Mouse (Mus musculus) thymus, adult 2 months (tissue): Measurements from ENCODE around the gene Abcg8. TPM values are rescaled to one million over a fixed set of nuclear protein-coding genes. Genes with fewer than 3 reads are reported as not detected.
A peak's percentile ranks its signal among the peaks of the same experiment; 100 is the strongest.

Source experiments
- DNase-seq: peaks from one replicate; pipeline ENCODE4 v3.0.0; 2021
- H3K27ac ChIP-seq: fragments of 200-500 bp; 2 replicates; pipeline ENCODE4 v1.5.1; 2012; ENCODE audit warnings: low read length, control low read depth; ENCODE audit not compliant: control insufficient read depth, insufficient read depth
- H3K27me3 ChIP-seq: fragments of 200-500 bp; 2 replicates; pipeline ENCODE4 v1.6.1; 2012; ENCODE audit warnings: mild to moderate bottlenecking, low read length, moderate library complexity, mixed read lengths; ENCODE audit not compliant: control insufficient read depth, insufficient read depth
- H3K36me3 ChIP-seq: fragments of 200-500 bp; 2 replicates; pipeline ENCODE4 v1.6.1; 2012; ENCODE audit warnings: mild to moderate bottlenecking, low read length, moderate library complexity; ENCODE audit not compliant: control insufficient read depth, insufficient read depth
- H3K4me1 ChIP-seq: fragments of 200-500 bp; replicated peaks from 2 replicates; pipeline ENCODE4 v1.6.1; 2012; ENCODE audit warnings: low read length; ENCODE audit not compliant: control insufficient read depth, insufficient read depth
- H3K4me3 ChIP-seq: fragments of 200-500 bp; 2 replicates; pipeline ENCODE4 v1.5.1; 2012; ENCODE audit warnings: mild to moderate bottlenecking, low read length, control low read depth, moderate library complexity; ENCODE audit not compliant: control insufficient read depth, insufficient read depth
- CTCF ChIP-seq: fragments of 200-500 bp; IDR thresholded peaks from 2 replicates; pipeline ENCODE4 v1.5.1; 2012; ENCODE audit warnings: mild to moderate bottlenecking, control low read depth, low read length, moderate library complexity, borderline replicate concordance; ENCODE audit not compliant: control insufficient read depth, poor library complexity, insufficient read depth; ENCODE audit errors: extremely low read depth
- POLR2A ChIP-seq: fragments of 200-500 bp; IDR thresholded peaks from 2 replicates; pipeline ENCODE4 v1.6.1; 2012; ENCODE audit warnings: mild to moderate bottlenecking, low read length, control low read depth, moderate library complexity; ENCODE audit not compliant: control insufficient read depth, poor library complexity, insufficient read depth; ENCODE audit errors: extremely low read depth
- WGBS: fragments of 180-500 bp; shearing (Covaris S2); methylation state at CpG from one replicate; pipeline ENCODE4 v1.1.7; 2018; 5-methylcytosine and 5-hydroxymethylcytosine counted together
- polyA plus RNA-seq: library from polyadenylated mRNA; depleted of rRNA; stranded (reverse); fragments of >200 nt; gene quantifications from 2 replicates; pipeline ENCODE4 v1.2.3, GENCODE M21; 2012

Gene Abcg8
- polyA plus RNA-seq, 1 experiment, result 0.65 TPM

DNA sequence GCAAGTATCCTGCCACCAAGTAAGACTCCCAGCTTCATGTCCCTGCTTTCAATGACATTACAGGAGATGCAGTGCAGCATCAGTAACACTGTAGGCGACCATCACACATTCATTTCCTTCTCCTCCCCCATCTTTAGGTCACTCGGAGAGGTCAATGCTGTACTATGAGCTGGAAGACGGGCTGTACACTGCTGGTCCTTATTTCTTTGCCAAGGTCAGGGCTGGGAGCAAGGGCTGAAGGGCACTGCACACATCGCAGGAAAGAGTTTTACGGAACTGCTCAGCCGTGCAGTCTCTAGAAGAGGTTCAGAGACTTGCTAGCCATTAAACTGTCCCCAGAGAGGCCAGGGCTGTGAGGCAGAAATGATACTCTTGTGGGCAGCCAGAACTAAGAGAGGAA, 20.4 kb downstream of the Abcg8 start:
- no peak overlapping the region for H3K27ac ChIP-seq
- TF ChIP-seq CTCF, result no peak
- no peaks in the 10 kb centered on the region for H3K4me1 ChIP-seq
- 85% methylated on average over 6 of the region's 6 CpGs for WGBS
- DNase-seq, result no peak
- no peak overlapping the region for H3K4me3 ChIP-seq
- no peaks in the 10 kb centered on the region for H3K36me3 ChIP-seq
- no peaks in the 10 kb centered on the region for H3K27me3 ChIP-seq

DNA sequence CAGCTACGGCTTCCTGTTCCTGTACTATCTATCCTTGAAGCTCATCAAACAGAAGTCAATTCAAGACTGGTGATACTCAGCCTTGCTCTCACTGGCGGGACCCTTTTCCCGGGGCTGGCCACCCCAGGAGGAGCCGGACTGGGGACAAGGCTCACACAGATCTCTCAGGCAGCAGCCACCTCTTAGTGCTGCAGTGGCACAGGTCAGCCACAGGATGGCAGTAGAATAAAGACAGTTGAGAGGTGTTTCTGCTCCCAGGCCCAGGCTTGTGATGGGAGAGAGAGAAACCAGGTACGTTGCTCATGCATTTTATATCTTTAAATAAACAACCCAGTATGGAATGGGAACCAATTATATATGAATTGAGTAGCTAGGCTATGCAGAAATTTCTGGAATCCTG, 22.6 kb downstream of the Abcg8 start:
- peak; percentile 51 for DNase-seq

DNA sequence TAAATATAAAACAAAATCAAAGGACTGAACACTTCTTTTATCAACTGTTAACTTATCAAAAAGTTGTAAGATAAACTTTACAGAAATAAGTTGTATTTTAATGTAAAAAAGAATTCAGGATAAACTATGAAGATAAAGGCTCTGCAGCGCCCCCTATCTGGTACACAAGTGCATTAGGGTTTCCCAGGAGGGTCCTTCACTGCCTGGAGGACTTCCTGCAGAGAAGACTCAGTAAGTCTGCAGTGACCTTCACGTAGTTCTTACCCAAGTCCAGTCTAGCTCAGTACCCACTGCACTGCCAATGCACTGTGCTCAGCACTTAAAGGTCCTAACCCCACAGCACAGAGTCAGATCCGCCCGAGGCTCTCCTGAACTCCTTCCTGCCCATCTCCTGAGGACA, 31.3 kb downstream of the Abcg8 start:
- no peaks in the 10 kb centered on the region for H3K27me3 ChIP-seq
- H3K27ac ChIP-seq, result no peak overlapping the region
- TF ChIP-seq CTCF (no peak), POLR2A (no peak)
- no peak overlapping the region for H3K4me3 ChIP-seq
- peak; percentile 8 for DNase-seq
- H3K4me1 ChIP-seq, result no peaks in the 10 kb centered on the region
- H3K36me3 ChIP-seq, result peaks cover 13% of the 10 kb centered on the region
- 87% methylated on average over 4 of the region's 4 CpGs for WGBS

More for the DNA sequence above, 22.6 kb downstream of the Abcg8 start:
- no peaks in the 10 kb centered on the region for H3K4me1 ChIP-seq
- no peak for TF ChIP-seq POLR2A
- TF ChIP-seq CTCF, result peak; percentile 53; the same call in 1 of the 2 replicates
- no peak overlapping the region for H3K4me3 ChIP-seq
- no peaks in the 10 kb centered on the region for H3K27me3 ChIP-seq
- no peaks in the 10 kb centered on the region for H3K36me3 ChIP-seq
- H3K27ac ChIP-seq, result no peak overlapping the region
- 36% methylated on average over 5 of the region's 5 CpGs for WGBS

DNA sequence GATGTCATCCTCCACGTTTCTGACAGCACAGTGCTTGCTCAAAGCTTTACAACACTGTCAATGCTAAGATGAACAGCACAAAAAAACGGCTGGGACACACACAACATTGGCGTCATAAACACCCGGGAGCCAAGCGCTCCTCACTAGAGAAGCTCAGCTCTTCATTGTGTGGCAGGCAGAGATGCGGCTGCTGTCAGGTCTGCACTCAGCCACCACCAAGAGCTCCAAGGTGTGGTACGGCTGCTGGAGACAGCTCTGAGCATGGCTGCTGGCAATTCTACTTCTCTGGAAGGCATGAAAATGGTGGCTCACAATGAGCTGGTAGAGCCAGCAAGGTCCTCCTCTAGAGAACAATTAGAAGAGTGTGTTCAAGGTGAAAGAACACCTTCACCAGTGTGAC, 32.7 kb downstream of the Abcg8 start:
- TF ChIP-seq CTCF, result no peak
- TF ChIP-seq POLR2A, result no peak
- DNase-seq, result no peak
- H3K4me1 ChIP-seq, result no peaks in the 10 kb centered on the region
- peaks cover 16% of the 10 kb centered on the region for H3K36me3 ChIP-seq
- H3K27me3 ChIP-seq, result no peaks in the 10 kb centered on the region
- no peak overlapping the region for H3K4me3 ChIP-seq
- no peak overlapping the region for H3K27ac ChIP-seq
- WGBS, result 94% methylated on average over 7 of the region's 7 CpGs

DNA sequence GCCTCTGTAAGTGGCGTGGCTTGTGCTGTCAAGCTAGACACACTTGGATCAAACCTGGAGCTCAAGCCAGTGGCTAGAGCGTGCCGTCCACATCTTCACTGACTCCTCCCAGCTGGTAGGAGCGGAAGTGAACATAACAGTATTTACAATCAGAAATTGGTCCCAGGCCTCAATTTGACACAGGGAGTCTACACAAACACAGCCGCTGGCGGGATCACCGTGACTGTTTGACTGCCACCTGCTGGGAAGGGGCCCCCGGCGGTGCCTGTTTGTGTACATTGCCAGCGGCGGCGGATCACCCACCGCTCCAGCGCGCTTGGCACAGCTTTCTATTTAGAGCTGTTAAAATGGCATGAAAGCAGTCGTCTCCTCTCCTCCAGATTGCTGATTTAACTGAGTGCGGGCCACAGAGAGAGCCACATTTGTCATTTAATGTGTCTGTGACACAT, 33.3 kb downstream of the Abcg8 start:
- Histone ChIP-seq H3K4me3 (no peak overlapping the region), H3K4me1 (no peaks in the 10 kb centered on the region), H3K27me3 (no peaks in the 10 kb centered on the region), H3K27ac (no peak overlapping the region), H3K36me3 (peaks cover 16% of the 10 kb centered on the region)
- 96% methylated on average over 17 of the region's 17 CpGs for WGBS
- TF ChIP-seq CTCF (no peak), POLR2A (no peak)
- no peak for DNase-seq

DNA sequence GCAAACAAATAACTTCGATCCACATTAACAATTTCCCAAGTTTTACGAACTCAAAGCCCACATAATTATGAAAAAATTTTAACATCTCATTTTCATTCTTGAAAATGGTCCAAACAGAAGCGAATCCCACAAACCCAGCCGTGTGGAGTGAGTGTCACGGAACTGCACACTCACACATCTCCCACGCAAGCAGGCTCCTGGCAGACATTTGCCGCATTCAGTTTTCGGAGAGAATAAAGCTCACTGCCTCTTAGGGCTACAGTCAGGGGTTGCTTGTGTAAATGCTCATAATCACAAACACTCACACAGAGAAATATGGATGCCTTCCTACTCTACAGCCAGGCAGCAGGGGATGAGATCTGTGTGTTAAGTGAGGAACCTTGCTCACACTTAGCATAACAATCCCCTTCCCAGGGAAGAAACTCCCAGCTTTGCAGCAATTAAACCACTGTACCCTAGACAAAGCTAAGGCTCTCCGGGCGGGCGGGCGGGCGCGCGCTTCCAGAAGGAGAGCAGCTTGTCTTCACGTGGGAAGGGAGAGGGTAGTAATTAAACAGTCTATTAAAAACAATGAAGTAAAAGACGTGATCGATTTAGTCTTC, 37.6 kb downstream of the Abcg8 start:
- TF ChIP-seq POLR2A (no peak), CTCF (no peak)
- no peaks in the 10 kb centered on the region for H3K4me1 ChIP-seq
- no peak overlapping the region for H3K27ac ChIP-seq
- no peak overlapping the region for H3K4me3 ChIP-seq
- no peaks in the 10 kb centered on the region for H3K27me3 ChIP-seq
- DNase-seq, result no peak
- 97% methylated on average over 18 of the region's 18 CpGs for WGBS
- H3K36me3 ChIP-seq, result peaks cover 16% of the 10 kb centered on the region

DNA sequence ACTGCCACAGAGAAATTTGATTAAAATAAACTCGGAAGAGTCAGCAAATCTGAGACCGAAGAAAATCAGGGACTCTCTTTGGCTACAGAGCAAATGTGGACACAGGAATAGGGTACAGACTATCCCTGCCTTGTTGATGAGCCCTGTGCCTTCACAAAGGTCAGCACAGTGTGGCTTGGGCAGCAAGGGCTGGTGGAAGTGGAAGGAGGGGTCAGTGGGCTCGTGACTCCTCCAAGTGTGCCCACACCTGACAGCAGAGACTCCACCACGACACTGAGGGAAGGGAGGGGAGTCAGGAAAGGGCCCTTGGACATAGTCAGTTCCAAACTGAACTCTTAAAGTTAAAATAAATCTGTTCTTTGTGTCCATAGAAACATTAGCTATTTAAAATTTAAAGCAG, 38.8 kb downstream of the Abcg8 start:
- H3K4me1 ChIP-seq, result no peaks in the 10 kb centered on the region
- WGBS, result 83% methylated on average over 4 of the region's 4 CpGs
- TF ChIP-seq CTCF, result no peak

More for the DNA sequence above, 38.8 kb downstream of the Abcg8 start:
- no peak for DNase-seq
- H3K27ac ChIP-seq, result no peak overlapping the region
- H3K36me3 ChIP-seq, result 0 out of 2 replicates have a peak, but pooled peaks cover 6% of the 10 kb centered on the region
- H3K4me3 ChIP-seq, result no peak overlapping the region
- no peaks in the 10 kb centered on the region for H3K27me3 ChIP-seq
